Mouse (Mus musculus) adrenal gland, postnatal 36 days (tissue): ENCODE measurements around the gene Gabrg1. TPM values are rescaled to one million over a fixed set of nuclear protein-coding genes. Genes with fewer than 3 reads are reported as not detected.
A peak's percentile ranks its signal among the peaks of the same experiment; 100 is the strongest.

Experiments
- DNase-seq, 2 experiments: peaks; one replicate each; pipeline ENCODE4 v3.0.0; 2021; ENCODE audit warnings: mixed read lengths in 1 of 2
- long read RNA-seq, 2 experiments: library from polyadenylated mRNA; stranded (forward); transcript quantifications; one replicate each; pipeline ENCODE4 v2.0.0; 2021; ENCODE audit warnings: borderline sequencing depth in 2 of 2
- total RNA-seq, 2 experiments: library from RNA; stranded (reverse); gene quantifications; 2 replicates each; pipeline ENCODE4 v1.2.3; 2021

Gene Gabrg1
- not detected for total RNA-seq
- long read RNA-seq, experiment 1: 0 reads
- long read RNA-seq, experiment 2: 0 reads

DNA sequence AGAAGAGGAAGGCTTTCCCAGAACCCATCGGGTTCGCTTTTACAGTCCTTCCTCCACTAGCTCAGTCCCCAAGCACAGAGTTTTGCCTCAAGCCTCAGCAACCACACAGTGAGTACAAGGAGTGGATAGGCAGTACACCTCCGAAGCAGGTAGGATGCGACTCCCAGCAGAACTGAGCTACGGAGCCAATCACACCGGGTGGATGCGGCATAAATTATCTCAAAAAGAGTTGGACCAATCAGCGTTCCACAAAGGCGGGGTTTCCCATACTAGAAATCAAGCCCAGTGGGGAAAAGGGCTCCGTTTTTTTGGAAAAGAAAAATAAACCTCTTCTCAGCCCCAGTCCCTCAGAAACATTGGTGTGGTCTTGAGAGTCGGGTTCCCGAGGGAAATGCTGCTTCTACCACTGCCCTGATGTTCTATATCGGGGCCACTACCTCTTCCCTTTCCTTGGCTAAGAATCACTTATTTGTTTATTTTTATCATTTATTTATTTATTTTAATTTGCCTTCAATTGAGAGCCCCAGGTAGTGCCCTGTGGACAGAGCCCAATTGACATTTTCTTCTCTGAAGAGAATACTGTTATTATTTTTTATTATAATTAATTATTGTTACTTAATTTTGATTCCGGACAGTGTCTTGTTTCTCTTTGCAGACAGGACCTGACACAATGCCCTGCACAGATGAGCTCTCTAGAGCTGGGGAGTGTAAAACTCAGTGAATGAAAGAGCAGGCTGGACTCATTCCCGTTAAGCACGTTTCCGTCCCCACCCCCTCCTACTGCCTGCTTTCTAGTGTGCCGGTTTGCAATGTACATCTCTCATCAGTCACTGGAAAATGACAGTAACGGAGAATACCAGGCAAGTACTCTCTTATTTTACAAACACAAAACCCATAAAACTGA, at the start of gene Gabrg1:
TSS of gene Gabrg1 (minus strand) at position 426 of the 904 bp plus-strand sequence.
- DNase-seq: peak; percentile 13 to 22

DNA sequence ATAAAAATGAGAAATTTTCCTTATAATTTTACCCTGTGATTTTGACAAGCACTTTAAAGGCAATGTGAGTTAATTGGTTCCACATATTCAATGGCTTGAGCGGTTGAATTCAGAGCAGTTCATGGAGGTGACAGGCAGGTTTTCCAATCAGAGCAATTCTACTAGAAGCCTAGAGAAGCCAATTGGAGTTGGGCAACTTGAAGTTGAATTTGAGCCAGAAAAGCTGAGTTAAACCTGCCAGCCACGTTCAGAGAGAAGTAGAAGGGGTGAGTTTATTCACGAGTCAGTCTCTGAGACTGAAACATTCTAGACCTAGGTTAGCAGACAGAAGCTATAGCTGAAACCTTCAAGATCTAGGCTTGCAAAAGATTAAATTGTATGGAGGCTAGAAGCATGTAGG, 41.6 kb upstream of the Gabrg1 start:
- DNase-seq: peak in 1 of 2 experiments; percentile 3

DNA sequence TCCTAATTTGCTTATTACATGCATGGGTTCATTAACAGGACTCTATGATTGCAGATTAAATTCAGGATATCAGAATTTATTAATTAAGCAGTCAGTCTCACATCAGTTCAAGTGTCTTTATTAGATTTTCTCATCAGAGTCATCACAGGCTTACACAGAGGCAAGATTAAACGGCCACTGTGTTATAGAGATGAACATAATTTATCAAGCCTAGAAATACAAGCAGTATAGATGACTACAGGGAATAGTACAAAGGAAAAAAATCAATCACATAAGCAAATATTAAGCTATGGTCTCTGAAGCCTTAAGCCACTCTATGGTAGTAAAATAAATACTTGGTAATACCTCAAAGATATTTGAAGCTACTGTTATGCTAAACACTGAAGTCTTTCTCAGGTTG, 27.7 kb upstream of the Gabrg1 start:
- no peak for DNase-seq

DNA sequence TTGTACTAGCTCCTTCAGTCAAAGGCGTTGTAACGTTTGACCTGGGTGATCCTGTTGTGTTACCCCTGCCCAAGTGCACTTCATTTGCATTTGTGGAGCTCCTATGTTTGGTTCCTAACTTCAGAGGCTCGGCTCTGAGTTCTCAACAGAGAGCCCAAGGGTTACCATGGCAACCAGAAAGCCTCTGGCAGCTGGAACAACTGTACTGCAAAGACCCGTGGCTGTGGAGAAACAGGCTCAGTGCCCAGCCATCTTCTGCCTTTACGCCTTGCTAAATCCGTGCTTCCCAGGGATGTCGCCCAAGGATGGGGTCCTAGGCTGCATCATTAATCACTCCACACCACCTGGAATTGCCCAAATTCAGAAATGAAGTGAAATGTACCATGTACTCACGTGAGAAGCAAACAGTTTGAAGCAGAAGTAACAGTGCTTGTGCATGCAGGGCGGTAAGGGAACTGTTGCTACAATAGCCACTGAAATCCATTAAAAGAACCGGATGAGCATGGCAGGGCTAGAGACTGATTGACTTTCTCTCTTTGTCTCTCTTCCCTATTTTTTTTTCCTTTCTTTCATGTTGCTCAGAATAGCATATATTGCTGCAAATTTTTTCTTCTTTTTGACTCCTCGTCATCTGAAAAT, 798 bp upstream of the Gabrg1 start:
- peak; percentile 31 to 39 for DNase-seq

DNA sequence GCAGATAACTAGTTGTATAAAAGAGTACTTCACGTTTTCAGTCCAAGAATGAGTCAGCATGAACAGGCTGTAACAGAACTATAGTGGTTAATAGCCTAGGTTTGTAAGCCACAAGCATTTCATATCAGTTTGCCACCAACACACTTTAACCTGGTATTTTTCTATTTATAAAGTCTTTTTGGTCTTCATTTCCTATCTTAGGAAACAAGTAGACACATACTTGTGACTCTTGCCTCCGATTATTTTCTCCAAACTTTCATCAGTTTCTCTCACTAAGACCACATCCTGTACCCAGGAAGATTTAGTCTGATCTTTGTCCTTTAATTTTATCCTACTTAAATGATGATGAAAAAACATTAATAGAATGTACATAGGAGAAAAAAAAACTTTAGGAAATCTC, 23.7 kb downstream of the Gabrg1 start:
- no peak for DNase-seq

DNA sequence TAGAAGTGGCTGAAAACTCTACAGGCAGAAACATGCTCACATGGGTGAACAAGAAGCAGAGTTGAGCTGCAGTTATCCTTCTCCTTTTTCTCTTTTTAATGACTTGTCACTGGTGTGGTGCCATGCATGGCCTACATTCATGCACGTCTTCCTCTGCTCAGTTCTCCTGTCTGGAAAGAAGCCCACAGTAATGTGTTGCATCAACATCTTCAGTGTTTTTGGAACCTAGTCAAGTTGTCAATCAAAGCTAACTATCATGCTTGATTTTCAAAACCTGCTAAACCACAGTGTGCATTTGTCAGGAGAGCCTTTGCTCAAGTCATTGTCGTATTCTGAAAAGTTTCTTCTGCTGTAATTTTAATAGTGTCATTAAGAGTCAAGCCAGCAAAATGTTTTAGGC, 106.3 kb downstream of the Gabrg1 start:
- no peak for DNase-seq

DNA sequence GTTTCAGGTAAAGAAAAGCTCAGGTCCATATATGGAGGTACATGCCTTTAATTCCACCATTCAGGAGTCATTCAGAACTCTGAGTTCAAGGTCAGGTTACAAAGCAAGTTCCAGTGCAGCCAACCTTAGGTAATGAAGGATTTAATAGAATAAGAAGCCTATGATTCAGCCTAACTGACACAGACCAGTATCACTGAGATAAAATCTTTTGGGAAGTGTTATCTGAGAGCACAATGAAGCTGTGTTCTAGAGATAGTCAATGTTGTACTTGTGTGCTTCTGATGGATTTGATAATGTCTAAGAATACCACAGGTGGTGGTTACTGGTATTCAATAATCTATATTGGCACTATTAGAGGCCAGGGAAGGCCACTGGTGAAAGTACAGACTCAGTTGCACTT, 138.1 kb downstream of the Gabrg1 start:
- DNase-seq: no peak
